Mouse (Mus musculus): ENCODE measurements around the gene Dnah7b. TPM values are rescaled to one million over a fixed set of nuclear protein-coding genes. Genes with fewer than 3 reads are reported as not detected.
"Not testable (repeated sequence)": the region's sequence is repeated elsewhere in the genome, so short reads cannot be mapped to it uniquely, and the experiment has no call there.

The Dnah7b gene
- polyA plus RNA-seq, 1 experiment from 2014 or later = 2.9 TPM

GRCm38 (mm10) chr1:46196835-46197234, 130.7 kb downstream of the Dnah7b start:
- H3K36me3 ChIP-seq (replicated peaks); H3K9ac ChIP-seq; H3K27me3 ChIP-seq (replicated peaks); H3K4me1 ChIP-seq; H3K4me3 ChIP-seq; H3K4me2 ChIP-seq; H3K9me3 ChIP-seq; H3K27ac ChIP-seq: not testable (repeated sequence)
- WGBS = 7% methylated on average over 2 of the region's 2 CpGs
- peak; percentile 78; the same call in 1 of the 2 replicates for ATAC-seq (replicated peaks)

GRCm38 (mm10) chr1:46201169-46201568, 135.1 kb downstream of the Dnah7b start:
- not testable (repeated sequence) for H3K36me3 ChIP-seq (replicated peaks); H3K4me3 ChIP-seq; ATAC-seq (replicated peaks); H3K27ac ChIP-seq; H3K4me2 ChIP-seq; H3K27me3 ChIP-seq (replicated peaks); H3K4me1 ChIP-seq; H3K9me3 ChIP-seq; H3K9ac ChIP-seq
- 94% methylated on average over 9 of the region's 9 CpGs for WGBS

GRCm38 (mm10) chr1:46210014-46210588, 144.0 kb downstream of the Dnah7b start:
- H3K9me3 ChIP-seq; H3K27ac ChIP-seq; H3K9ac ChIP-seq; H3K4me3 ChIP-seq; H3K4me2 ChIP-seq; H3K4me1 ChIP-seq; ATAC-seq (replicated peaks); H3K36me3 ChIP-seq (replicated peaks); H3K27me3 ChIP-seq (replicated peaks): not testable (repeated sequence)
- 79% methylated on average over 2 of the region's 2 CpGs for WGBS

- H3K9ac ChIP-seq; H3K9me3 ChIP-seq; H3K36me3 ChIP-seq (replicated peaks); H3K27ac ChIP-seq; H3K4me3 ChIP-seq; H3K4me2 ChIP-seq; H3K27me3 ChIP-seq (replicated peaks); H3K4me1 ChIP-seq: not testable (repeated sequence)
- peak; percentile 85; the same call in 1 of the 2 replicates for ATAC-seq (replicated peaks)
- 69% methylated on average over 2 of the region's 2 CpGs for WGBS
Observed at GRCm38 (mm10) chr1:46222704-46223103, 156.6 kb downstream of the Dnah7b start.

- not testable (repeated sequence) for ATAC-seq (replicated peaks); H3K4me3 ChIP-seq; H3K9me3 ChIP-seq; H3K4me1 ChIP-seq; H3K36me3 ChIP-seq (replicated peaks); H3K9ac ChIP-seq; H3K27ac ChIP-seq; H3K4me2 ChIP-seq; H3K27me3 ChIP-seq (replicated peaks)
Observed at GRCm38 (mm10) chr1:46226136-46226535, 160.0 kb downstream of the Dnah7b start.

- H3K9ac ChIP-seq; H3K27me3 ChIP-seq (replicated peaks); H3K9me3 ChIP-seq; H3K36me3 ChIP-seq (replicated peaks); H3K4me3 ChIP-seq; ATAC-seq (replicated peaks); H3K4me2 ChIP-seq; H3K27ac ChIP-seq; H3K4me1 ChIP-seq: not testable (repeated sequence)
- 72% methylated on average over 2 of the region's 2 CpGs for WGBS
Observed at GRCm38 (mm10) chr1:46268841-46269240, 202.7 kb downstream of the Dnah7b start.

- Histone ChIP-seq H3K4me3 (no peak overlapping the region), H3K4me1 (no peaks in the 10 kb centered on the region), H3K9me3 (no peaks in the 10 kb centered on the region), H3K27ac (no peak overlapping the region), H3K36me3 (replicated peaks) (no peaks in the 10 kb centered on the region), H3K27me3 (replicated peaks) (no peaks in the 10 kb centered on the region), H3K4me2 (no peak overlapping the region), H3K9ac (no peak overlapping the region)
- 79% methylated on average over 12 of the region's 12 CpGs for WGBS
- ATAC-seq (replicated peaks) = no peak
Observed at GRCm38 (mm10) chr1:46271927-46272326, 205.8 kb downstream of the Dnah7b start.

- H3K9me3 ChIP-seq; H3K9ac ChIP-seq; H3K27me3 ChIP-seq (replicated peaks); H3K4me1 ChIP-seq; H3K27ac ChIP-seq; H3K4me3 ChIP-seq; H3K4me2 ChIP-seq; ATAC-seq (replicated peaks); H3K36me3 ChIP-seq (replicated peaks): not testable (repeated sequence)
- 77% methylated on average over 2 of the region's 2 CpGs for WGBS
Observed at GRCm38 (mm10) chr1:46278057-46278910, 212.2 kb downstream of the Dnah7b start.

- WGBS = 78% methylated on average over 1 of the region's 1 CpGs
- not testable (repeated sequence) for H3K27ac ChIP-seq; H3K9ac ChIP-seq; H3K9me3 ChIP-seq; ATAC-seq (replicated peaks); H3K36me3 ChIP-seq (replicated peaks); H3K4me1 ChIP-seq; H3K4me2 ChIP-seq; H3K27me3 ChIP-seq (replicated peaks); H3K4me3 ChIP-seq
Observed at GRCm38 (mm10) chr1:46278911-46279565, 212.9 kb downstream of the Dnah7b start.

- ATAC-seq (replicated peaks); H3K9me3 ChIP-seq; H3K36me3 ChIP-seq (replicated peaks); H3K9ac ChIP-seq; H3K4me3 ChIP-seq; H3K4me2 ChIP-seq; H3K27me3 ChIP-seq (replicated peaks); H3K4me1 ChIP-seq; H3K27ac ChIP-seq: not testable (repeated sequence)
- 77% methylated on average over 2 of the region's 2 CpGs for WGBS
Observed at GRCm38 (mm10) chr1:46294451-46294850, 228.3 kb downstream of the Dnah7b start.

- not testable (repeated sequence) for H3K27ac ChIP-seq; H3K4me1 ChIP-seq; ATAC-seq (replicated peaks); H3K9me3 ChIP-seq; H3K36me3 ChIP-seq (replicated peaks); H3K4me2 ChIP-seq; H3K4me3 ChIP-seq; H3K9ac ChIP-seq; H3K27me3 ChIP-seq (replicated peaks)
Observed at GRCm38 (mm10) chr1:46325942-46326341, 259.8 kb downstream of the Dnah7b start.

- H3K27ac ChIP-seq; ATAC-seq (replicated peaks); H3K4me1 ChIP-seq; H3K4me3 ChIP-seq; H3K4me2 ChIP-seq; H3K36me3 ChIP-seq (replicated peaks); H3K27me3 ChIP-seq (replicated peaks); H3K9ac ChIP-seq; H3K9me3 ChIP-seq: not testable (repeated sequence)
- WGBS = 90% methylated on average over 3 of the region's 3 CpGs
Observed at GRCm38 (mm10) chr1:46345301-46345700, 279.2 kb downstream of the Dnah7b start.

- not testable (repeated sequence) for H3K4me2 ChIP-seq; H3K4me1 ChIP-seq; H3K4me3 ChIP-seq; H3K27ac ChIP-seq; H3K9ac ChIP-seq; H3K36me3 ChIP-seq (replicated peaks); ATAC-seq (replicated peaks); H3K9me3 ChIP-seq; H3K27me3 ChIP-seq (replicated peaks)
- WGBS = 94% methylated on average over 3 of the region's 3 CpGs
Observed at GRCm38 (mm10) chr1:46380641-46381040, 314.5 kb downstream of the Dnah7b start.

All from midbrain, embryonic 15.5 days (tissue).